In the genomic region with DNA sequence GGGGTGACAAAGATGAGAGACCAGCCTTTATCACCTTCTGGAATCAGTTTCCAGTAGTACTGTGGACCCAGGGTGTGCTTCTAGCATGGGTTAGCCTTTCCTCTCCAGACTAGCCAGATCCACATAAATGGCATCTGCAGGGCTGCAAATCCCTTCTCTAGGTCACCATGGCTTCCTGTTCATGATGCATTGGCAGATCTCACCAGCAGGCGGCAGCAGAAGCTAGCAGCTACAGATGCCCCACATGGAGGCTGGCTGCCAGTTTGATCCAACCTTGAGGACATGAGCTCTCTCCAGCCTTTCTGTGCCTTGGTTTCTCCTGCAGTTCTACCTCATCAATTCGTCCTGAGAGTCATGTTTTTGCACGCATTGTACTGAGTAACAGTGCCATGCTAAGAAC, we compare ENCODE assay signal across 9 mouse cellular contexts. TPM values are rescaled to one million over a fixed set of nuclear protein-coding genes. Genes with fewer than 3 reads are reported as not detected.
DNase-seq lines count a peak whose midpoint lies in the region; ATAC-seq lines count a peak whose summit lies in the region.
"Had no signal": no experiment of that assay in that cellular context is flagged by ENCODE, and none has a peak within 500 bp of the region (broad histone marks: within the 10 kb centered on the region; RNA-seq: fewer than 3 reads in every experiment).

No protein-coding gene starts in this region.

- H3K27ac ChIP-seq in embryonic facial prominence, embryonic 10.5 days (replicated peaks) = no peak overlapping the region
- H3K27ac ChIP-seq: liver, embryonic 15.5 days had no signal

- WGBS in embryonic facial prominence, embryonic 10.5 days = 33% methylated on average over 3 of the region's 3 CpGs

- peaks cover 3% of the 10 kb centered on the region; the same call in 1 of the 2 replicates for H3K4me1 ChIP-seq in embryonic facial prominence, embryonic 10.5 days
- H3K4me1 ChIP-seq: liver, embryonic 15.5 days had no signal

- peaks cover 4% of the 10 kb centered on the region for H3K27me3 ChIP-seq in embryonic facial prominence, embryonic 10.5 days (replicated peaks; ENCODE audit: low read depth, poor library complexity, severe bottlenecking)
- H3K27me3 ChIP-seq: liver, embryonic 15.5 days had no signal

- H3K36me3 ChIP-seq in embryonic facial prominence, embryonic 10.5 days (replicated peaks) = no peaks in the 10 kb centered on the region

- DNase-seq in CD4-positive, CD25-positive, alpha-beta regulatory T cell, adult 2 months (ENCODE audit: low read depth, low spot score) = peak; percentile 61
- DNase-seq in adrenal gland, postnatal 14 days = peak; percentile 88
- peak; percentile 84 for DNase-seq in embryonic facial prominence, embryonic 10.5 days (ENCODE audit: low spot score)
- DNase-seq in left cerebral cortex, adult 11 months (ENCODE audit: low spot score) = peak; percentile 65
- peak; percentile 62 to 84 for DNase-seq in spleen, postnatal 4 days (ENCODE audit: low spot score in 2 of 2)

- no peaks in the 10 kb centered on the region for H3K9me3 ChIP-seq in embryonic facial prominence, embryonic 10.5 days
- H3K9me3 ChIP-seq: liver, embryonic 15.5 days had no signal

- no peak overlapping the region for H3K4me3 ChIP-seq in embryonic facial prominence, embryonic 10.5 days
- H3K4me3 ChIP-seq: liver, embryonic 15.5 days had no signal

- ATAC-seq in CD4-positive, CD25-positive, alpha-beta regulatory T cell, adult 4 months = no peak
- ATAC-seq in hematopoietic stem cell, adult 5-6 weeks (replicated peaks in 1 of 2; ENCODE audit: insufficient read depth in 1 of 2, low FRiP score in 2 of 2, low TSS enrichment in 1 of 2, low read depth in 1 of 2, poor library complexity in 2 of 2, severe bottlenecking in 2 of 2) = peak; percentile 81 to 84
- peak; percentile 64 for ATAC-seq in megakaryocyte, adult 5-6 weeks (ENCODE audit: poor library complexity, severe bottlenecking)

RNA-seq across cellular contexts. Expression of gene Rbp1, which starts 13.6 kb away (rescaled TPM):
- polyA plus RNA-seq in CD4-positive, CD25-positive, alpha-beta regulatory T cell, adult 4 months (2017; shearing (Covaris generic)) = under 1 TPM in 1 of 2 experiments, not detected in 1; 0.29 TPM
- 8.8 and 11.2 TPM in 2 replicates for total RNA-seq in adrenal gland, postnatal 14 days (2021)
- polyA plus RNA-seq in embryonic facial prominence, embryonic 10.5 days (2016; fragmentation: Nextera tagmentation; extraction: Ambion mirVana) = 54.4 and 63.0 TPM in 2 replicates
- 6.4 and 14.9 TPM in 2 replicates for total RNA-seq in hematopoietic stem cell, adult 5-6 weeks (2017)
- not detected in 2 replicates for total RNA-seq in megakaryocyte, adult 5-6 weeks (2015)
- total RNA-seq in megakaryocyte, adult 5-6 weeks (2017) = not detected in 2 replicates
